In genomic region chr1:161979536-161979935, GRCm38 (mm10) we compare ENCODE assay signal across 27 mouse cellular contexts. TPM values are rescaled to one million over a fixed set of nuclear protein-coding genes. Genes with fewer than 3 reads are reported as not detected.
DNase-seq lines count a peak whose midpoint lies in the region; ATAC-seq and TF ChIP-seq lines count a peak whose summit lies in the region.
"Had no signal": no experiment of that assay in that cellular context is flagged by ENCODE, and none has a peak within 500 bp of the region (broad histone marks: within the 10 kb centered on the region; RNA-seq: fewer than 3 reads in every experiment).

Gene 4930558K02Rik (minus strand): TSS chr1:161979636.

- H3K4me2 ChIP-seq in embryonic facial prominence, embryonic 12.5 days (replicated peaks) = no peak within 1 kb of the TSS
- no peak within 1 kb of the TSS for H3K4me2 ChIP-seq in limb, embryonic 13.5 days (replicated peaks)
- H3K4me2 ChIP-seq: forebrain, embryonic 12.5 days; heart, embryonic 13.5 days had no signal

- WGBS in embryonic facial prominence, embryonic 12.5 days = 75% methylated on average over 1 of the region's 1 CpGs
- WGBS in embryonic facial prominence, embryonic 10.5 days = 63% methylated on average over 1 of the region's 1 CpGs
- WGBS in limb, embryonic 13.5 days = 93% methylated on average over 1 of the region's 1 CpGs

- H3K9ac ChIP-seq in embryonic facial prominence, embryonic 12.5 days = no peak within 1 kb of the TSS
- no peak within 1 kb of the TSS for H3K9ac ChIP-seq in limb, embryonic 13.5 days
- H3K9ac ChIP-seq: forebrain, embryonic 12.5 days; heart, embryonic 13.5 days had no signal

- no peaks in the 10 kb centered on the region for H3K27me3 ChIP-seq in embryonic facial prominence, embryonic 12.5 days
- H3K27me3 ChIP-seq in embryonic facial prominence, embryonic 10.5 days (replicated peaks; ENCODE audit: low read depth, poor library complexity, severe bottlenecking) = no peaks in the 10 kb centered on the region
- H3K27me3 ChIP-seq in limb, embryonic 13.5 days = no peaks in the 10 kb centered on the region
- H3K27me3 ChIP-seq: forebrain, embryonic 12.5 days; heart, embryonic 13.5 days had no signal

- no peak for DNase-seq in embryonic facial prominence, embryonic 10.5 days (ENCODE audit: low spot score)
- peak; percentile 31 for DNase-seq in NIH3T3 (ENCODE audit: low read depth)
- DNase-seq in c-Kit-positive CD71-positive TER-119-positive erythroid progenitor cells, embryonic 14.5 days (ENCODE audit: low spot score) = no peak
- DNase-seq in ovary, adult 18-20 months (ENCODE audit: low spot score) = no peak
- DNase-seq in layer of hippocampus, postnatal 14 days (ENCODE audit: low spot score in 2 of 2) = no peak
- DNase-seq: adrenal gland, postnatal 10 days; B cell, adult 2 months; cerebellum, adult 18-20 months; cerebellum, adult 9-11 months; cerebellum, postnatal 36 days; gastrocnemius, postnatal 14 days; heart, postnatal 36 days had no signal

- ATAC-seq in embryonic facial prominence, embryonic 12.5 days (ENCODE audit: insufficient number of reproducible peaks, insufficient read depth, low FRiP score, low TSS enrichment) = no peak
- ATAC-seq in limb, embryonic 13.5 days (ENCODE audit: low FRiP score, low read depth) = no peak
- ATAC-seq: CD4-positive, CD25-positive, alpha-beta regulatory T cell, adult 4 months; forebrain, embryonic 16.5 days; hindbrain, embryonic 16.5 days; inflammation-experienced regulatory T-cells, adult 6 months had no signal

- no peak within 1 kb of the TSS for H3K4me3 ChIP-seq in embryonic facial prominence, embryonic 12.5 days
- no peak within 1 kb of the TSS for H3K4me3 ChIP-seq in embryonic facial prominence, embryonic 10.5 days
- no peak within 1 kb of the TSS for H3K4me3 ChIP-seq in embryonic fibroblast, embryonic 13.5 days (ENCODE audit: insufficient read depth, low read length)
- H3K4me3 ChIP-seq in limb, embryonic 13.5 days = no peak within 1 kb of the TSS
- H3K4me3 ChIP-seq: forebrain, embryonic 12.5 days; heart, embryonic 13.5 days had no signal

- H3K27ac ChIP-seq in embryonic facial prominence, embryonic 12.5 days = peak within 1 kb of the TSS; percentile 77
- no peak within 1 kb of the TSS for H3K27ac ChIP-seq in embryonic facial prominence, embryonic 10.5 days (replicated peaks)
- peak within 1 kb of the TSS; percentile 95 for H3K27ac ChIP-seq in embryonic fibroblast, embryonic 13.5 days (ENCODE audit: insufficient read depth, low read length)
- H3K27ac ChIP-seq in limb, embryonic 13.5 days = peak within 1 kb of the TSS; percentile 92
- H3K27ac ChIP-seq: heart, embryonic 13.5 days had no signal

- TF ChIP-seq CTCF in embryonic fibroblast, embryonic 13.5 days (IDR thresholded peaks at IDR 0.05; ENCODE audit: borderline replicate concordance, insufficient read depth, low read length) = no peak

- H3K4me1 ChIP-seq in embryonic facial prominence, embryonic 12.5 days = peaks cover 39% of the 10 kb centered on the region
- peaks cover 44% of the 10 kb centered on the region for H3K4me1 ChIP-seq in embryonic facial prominence, embryonic 10.5 days
- H3K4me1 ChIP-seq in embryonic fibroblast, embryonic 13.5 days (ENCODE audit: control insufficient read depth, insufficient read depth, low read length) = peaks cover 21% of the 10 kb centered on the region
- H3K4me1 ChIP-seq in limb, embryonic 13.5 days = peaks cover 74% of the 10 kb centered on the region
- H3K4me1 ChIP-seq: forebrain, embryonic 12.5 days had no signal

- H3K36me3 ChIP-seq in embryonic facial prominence, embryonic 12.5 days = no peaks in the 10 kb centered on the region
- no peaks in the 10 kb centered on the region for H3K36me3 ChIP-seq in embryonic facial prominence, embryonic 10.5 days (replicated peaks)
- H3K36me3 ChIP-seq in limb, embryonic 13.5 days = no peaks in the 10 kb centered on the region
- H3K36me3 ChIP-seq: forebrain, embryonic 12.5 days; G1E; heart, embryonic 13.5 days had no signal

- no peak for TF ChIP-seq POLR2A in embryonic fibroblast, embryonic 13.5 days (IDR thresholded peaks at IDR 0.05; ENCODE audit: low read depth, low read length)

- H3K9me3 ChIP-seq in embryonic facial prominence, embryonic 12.5 days = no peaks in the 10 kb centered on the region
- no peaks in the 10 kb centered on the region for H3K9me3 ChIP-seq in embryonic facial prominence, embryonic 10.5 days
- no peaks in the 10 kb centered on the region for H3K9me3 ChIP-seq in limb, embryonic 13.5 days
- H3K9me3 ChIP-seq: forebrain, embryonic 12.5 days; G1E; heart, embryonic 13.5 days had no signal

RNA-seq across cellular contexts. Expression of gene 4930558K02Rik, which starts in this region (rescaled TPM):
- not detected in 2 replicates for polyA plus RNA-seq in embryonic facial prominence, embryonic 12.5 days (2016; fragmentation: Nextera tagmentation; extraction: Ambion mirVana)
- not detected in 2 replicates for polyA plus RNA-seq in embryonic facial prominence, embryonic 10.5 days (2016; fragmentation: Nextera tagmentation; extraction: Ambion mirVana)
- not detected in 2 replicates for polyA plus RNA-seq in embryonic fibroblast, embryonic 13.5 days (2011; ENCODE audit: insufficient read length, low read depth, missing spikeins)
- polyA plus RNA-seq in limb, embryonic 13.5 days (2015; fragmentation: Nextera tagmentation; extraction: Ambion mirVana) = 0.26 TPM in 1 of 2 replicates, not detected in the other
- total RNA-seq in layer of hippocampus, postnatal 14 days (2021) = not detected
- total RNA-seq: adrenal gland, postnatal 10 days; G1E; gastrocnemius, postnatal 14 days; heart, adult 8-10 months; heart, postnatal 36 days had no signal
- polyA plus RNA-seq: CD4-positive, CD25-positive, alpha-beta regulatory T cell, adult 4 months; embryonic facial prominence, embryonic 11.5 days; forebrain, embryonic 12.5 days; forebrain, embryonic 16.5 days; G1E; gonadal fat pad, adult 2 months; heart, embryonic 13.5 days; heart, postnatal 0 days; hindbrain, embryonic 11.5 days; inflammation-experienced regulatory T-cells, adult 6 months had no signal
